Mouse (Mus musculus): ENCODE results near the gene Klhl36.

Klhl36 gene

DNA sequence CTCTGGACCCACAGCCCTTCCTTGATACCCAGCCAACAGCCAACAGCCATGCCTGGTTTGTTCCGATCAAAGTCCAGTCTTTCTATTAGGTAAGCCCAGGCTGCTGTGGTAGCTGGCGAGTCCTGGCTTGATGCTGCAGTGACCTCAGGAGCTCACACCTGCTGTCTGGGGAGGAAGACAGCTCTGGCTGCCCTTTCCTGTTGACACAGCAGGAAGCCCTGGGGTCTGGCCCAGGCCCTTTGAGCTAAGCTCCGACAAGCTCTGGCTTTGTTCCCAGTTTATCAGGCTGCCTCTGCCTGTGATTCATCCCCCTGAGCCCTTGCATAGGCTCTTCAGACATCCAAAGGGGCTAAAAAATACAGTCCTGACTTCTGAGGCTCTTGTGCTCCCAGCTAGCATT is 23.5 kb downstream of the Klhl36 start:
- no peak for DNase-seq (ENCODE audit: low spot score)

DNA sequence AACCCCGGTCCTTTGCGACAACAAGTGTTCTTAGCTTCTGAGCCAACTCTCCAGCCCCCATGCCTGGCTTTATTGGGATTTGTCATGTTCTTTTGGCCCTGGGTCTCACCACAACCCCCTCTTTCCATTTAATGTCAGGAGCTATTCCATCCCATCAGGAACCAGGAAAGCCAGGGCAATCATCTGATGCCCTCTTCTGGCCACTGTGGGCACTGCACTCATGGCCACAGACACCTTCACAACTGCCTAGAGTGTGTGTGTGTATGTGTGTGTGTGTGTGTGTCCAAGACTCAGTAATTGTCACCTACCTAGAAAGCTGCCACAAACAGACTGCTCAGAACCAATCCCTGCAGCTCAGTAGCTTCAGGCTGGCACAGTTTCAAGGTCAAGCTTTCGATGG is 25.1 kb downstream of the Klhl36 start:
- peak; percentile 37 for DNase-seq (ENCODE audit: low spot score)

DNA sequence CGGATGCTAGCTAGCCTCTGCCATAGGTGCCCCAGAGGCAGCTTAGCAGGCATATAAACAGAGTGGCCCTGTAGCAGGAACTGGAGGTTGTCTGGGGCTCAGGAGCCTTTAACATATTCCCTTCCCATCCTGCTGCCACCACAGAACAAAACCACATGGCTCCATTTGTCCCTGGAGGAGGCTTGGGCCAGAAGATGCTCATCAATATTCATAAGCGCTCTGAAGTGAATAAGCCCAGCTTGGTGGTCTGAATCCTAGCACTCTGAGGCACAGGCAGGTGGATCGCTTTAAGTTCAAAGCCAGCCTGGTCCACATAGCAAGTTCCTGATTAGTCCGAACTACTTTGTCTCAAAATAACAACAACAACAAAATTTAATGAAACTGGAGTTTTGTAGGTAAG is 25.9 kb downstream of the Klhl36 start:
- DNase-seq (ENCODE audit: low spot score), result no peak

DNA sequence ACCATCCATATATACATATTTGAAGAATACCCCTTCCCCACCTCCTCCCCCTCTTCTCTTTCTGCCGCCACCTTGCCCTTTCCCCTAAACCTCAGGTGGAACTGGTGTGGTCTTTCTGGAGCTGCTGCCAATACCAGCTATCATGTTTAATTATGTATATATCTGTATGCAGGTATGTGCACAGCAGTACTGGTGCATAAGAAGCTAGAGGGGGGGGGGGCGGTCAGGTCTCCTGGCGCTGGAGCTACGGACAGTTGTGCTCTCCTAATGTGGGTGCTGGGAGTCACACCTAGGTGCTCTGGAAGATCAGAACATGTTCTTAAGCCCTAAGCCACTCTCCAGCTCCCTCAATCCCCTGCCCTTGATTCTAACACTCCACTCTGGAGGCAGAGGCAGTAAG is 35.0 kb downstream of the Klhl36 start:
- no peak for DNase-seq (ENCODE audit: low spot score)

DNA sequence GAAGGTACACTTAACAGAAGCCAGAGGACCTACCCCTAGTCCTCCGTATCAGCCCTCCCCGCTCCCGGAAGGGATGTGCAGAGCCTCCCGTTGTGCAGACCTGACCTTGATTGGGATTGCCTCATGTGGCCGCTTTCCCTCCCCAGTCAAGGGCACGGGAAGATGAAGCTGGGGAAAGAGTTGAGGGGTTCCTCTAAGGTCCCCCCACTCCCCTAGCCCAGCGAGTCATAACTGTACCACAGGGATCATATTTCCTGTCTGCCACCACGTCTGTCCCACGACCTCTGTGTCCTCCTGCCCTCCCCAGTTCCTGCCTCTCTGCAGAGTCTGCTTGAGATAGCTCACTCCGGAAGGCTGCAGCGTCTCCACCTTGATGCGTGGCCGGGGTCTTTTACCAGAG is 35.9 kb downstream of the Klhl36 start:
- no peak for DNase-seq (ENCODE audit: low spot score)

DNA sequence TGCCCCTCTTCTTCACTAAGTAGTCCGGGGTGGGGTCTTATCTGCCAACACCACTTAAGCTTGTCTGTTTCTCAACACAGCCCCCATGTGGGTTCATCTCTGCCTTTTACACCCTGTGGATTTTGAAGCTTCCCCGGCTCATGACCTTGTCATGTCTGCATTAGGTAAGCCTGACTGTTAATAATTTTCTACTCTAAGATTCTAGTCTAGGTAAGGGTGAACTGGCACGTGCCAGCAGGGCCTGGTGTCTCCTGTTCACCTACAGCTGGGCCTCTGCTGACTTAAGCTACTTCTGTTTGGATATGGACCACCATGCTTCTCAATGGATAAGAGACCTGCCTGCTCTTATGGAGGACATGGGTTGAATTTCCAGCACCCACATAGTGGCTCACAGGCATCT is 39.3 kb downstream of the Klhl36 start:
- no peak for DNase-seq (ENCODE audit: low spot score)

DNA sequence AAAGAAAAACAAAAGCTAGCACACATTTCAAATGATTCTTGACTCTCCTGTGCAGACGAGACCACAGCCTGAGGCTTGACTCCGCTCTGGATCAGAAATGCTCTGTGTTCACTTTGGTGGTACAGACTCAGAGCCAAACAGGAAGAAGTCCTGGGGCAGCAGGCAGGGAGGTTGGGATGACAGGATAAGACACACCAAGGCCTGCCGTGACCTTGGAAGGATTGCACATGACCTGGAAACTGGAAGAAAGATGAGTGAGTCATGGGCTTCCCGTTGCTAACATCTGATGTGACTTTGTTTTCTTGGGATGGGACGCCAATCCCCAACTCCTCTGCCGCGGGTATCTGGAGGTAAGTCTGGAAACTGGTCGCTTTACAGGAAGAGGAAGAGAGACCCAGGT is 39.9 kb downstream of the Klhl36 start:
- DNase-seq (ENCODE audit: low spot score), result no peak

DNA sequence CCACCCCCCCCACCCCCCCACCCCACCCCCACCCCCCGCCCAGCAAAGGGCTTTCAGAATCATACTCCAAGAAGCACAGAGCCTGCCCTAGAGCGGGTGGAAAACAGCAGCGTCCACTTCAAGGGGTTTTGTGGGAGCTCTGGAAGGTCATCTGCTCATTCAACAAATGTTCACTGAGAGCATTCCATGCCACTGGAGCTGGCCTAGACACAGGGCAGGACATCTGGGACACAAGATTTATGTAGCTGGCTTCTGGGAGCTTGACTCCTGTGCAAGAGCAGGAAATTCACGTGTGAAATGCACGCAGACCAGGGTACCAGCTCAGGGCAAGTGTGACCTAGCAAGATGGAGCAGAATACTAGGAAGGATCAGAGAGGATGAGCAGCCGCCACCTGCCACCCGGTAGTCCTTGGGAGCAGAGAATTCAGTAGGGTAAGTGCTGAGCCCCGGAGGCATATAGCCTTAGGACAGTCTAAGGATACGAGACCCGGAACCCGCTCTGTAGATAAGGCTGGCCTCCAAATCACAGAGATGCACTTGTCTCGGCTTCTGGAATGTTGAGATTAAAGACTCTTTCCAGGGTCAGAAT is 42.4 kb downstream of the Klhl36 start:
- DNase-seq (ENCODE audit: low spot score), result no peak

DNA sequence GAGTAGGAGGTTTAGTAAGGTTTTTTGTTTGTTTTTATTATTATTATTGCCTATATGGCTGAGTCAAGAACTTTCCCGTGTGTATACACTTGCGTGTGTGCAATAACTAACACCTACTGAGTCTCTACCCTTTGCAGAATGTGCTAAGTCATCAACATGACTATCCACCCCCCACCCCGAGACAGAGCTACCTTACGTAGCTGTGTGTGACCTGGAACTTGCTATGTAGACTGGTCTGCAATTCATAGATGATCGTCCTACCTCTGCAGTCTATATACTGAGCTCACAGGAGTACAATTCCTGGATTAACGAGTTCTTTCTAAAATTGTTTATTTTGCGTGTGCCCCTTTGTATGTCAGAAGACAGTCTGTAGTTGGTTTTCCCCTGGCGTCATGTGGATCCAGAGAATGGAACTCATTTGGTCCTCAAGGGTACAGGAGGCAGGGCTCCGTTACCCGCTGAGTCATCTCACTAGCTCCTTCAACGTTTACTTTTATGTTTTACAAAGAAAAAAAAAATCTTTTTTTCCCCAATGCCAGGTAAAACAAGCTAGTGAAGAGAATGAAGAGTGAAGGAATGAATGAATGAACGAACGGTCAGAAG is 48.0 kb downstream of the Klhl36 start, which contains the start of gene Usp10:
Gene Usp10, plus strand, starts transcription at position 417 of the 603 bp plus-strand sequence.
- no peak for DNase-seq (ENCODE audit: low spot score)

DNA sequence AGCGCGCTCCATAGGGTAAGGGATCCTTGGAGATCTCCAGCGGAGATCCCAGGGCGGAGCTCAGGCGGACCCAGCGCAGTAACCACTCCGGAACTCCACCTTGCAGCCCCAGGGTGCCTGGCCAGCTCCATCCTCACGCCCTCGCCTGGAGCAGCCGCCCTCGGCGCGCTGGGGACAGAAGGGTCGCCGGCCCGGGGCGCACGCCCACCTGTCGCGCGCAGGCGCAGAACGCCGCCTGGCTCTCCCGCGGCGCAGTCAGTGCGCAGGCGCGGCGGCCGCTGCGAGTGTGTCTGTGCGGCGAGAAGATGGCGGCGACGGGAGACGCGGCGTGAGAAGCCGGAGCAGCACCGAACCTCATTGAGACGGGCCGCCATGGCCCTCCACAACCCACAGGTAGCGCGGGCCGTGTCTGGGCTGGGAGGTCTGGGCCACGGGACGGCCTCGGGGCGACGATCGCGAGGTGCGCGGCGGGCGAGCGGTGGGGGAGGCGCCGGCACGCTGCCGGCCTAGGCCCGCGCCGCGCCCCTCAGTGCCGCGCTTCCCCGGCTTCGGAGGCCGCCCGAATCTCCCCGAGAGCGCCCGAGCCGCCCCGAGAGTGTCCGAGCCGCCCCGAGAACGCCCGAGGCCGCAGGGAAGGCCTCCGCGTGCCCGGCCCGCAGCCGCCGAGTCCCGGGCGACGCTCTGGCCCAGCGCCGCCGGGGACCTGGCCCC is 48.6 kb downstream of the Klhl36 start, which contains the start of gene Gm20388:
Gene Gm20388, plus strand, starts transcription at position 295 of the 711 bp plus-strand sequence.
- peak; percentile 89 for DNase-seq (ENCODE audit: low spot score)

DNA sequence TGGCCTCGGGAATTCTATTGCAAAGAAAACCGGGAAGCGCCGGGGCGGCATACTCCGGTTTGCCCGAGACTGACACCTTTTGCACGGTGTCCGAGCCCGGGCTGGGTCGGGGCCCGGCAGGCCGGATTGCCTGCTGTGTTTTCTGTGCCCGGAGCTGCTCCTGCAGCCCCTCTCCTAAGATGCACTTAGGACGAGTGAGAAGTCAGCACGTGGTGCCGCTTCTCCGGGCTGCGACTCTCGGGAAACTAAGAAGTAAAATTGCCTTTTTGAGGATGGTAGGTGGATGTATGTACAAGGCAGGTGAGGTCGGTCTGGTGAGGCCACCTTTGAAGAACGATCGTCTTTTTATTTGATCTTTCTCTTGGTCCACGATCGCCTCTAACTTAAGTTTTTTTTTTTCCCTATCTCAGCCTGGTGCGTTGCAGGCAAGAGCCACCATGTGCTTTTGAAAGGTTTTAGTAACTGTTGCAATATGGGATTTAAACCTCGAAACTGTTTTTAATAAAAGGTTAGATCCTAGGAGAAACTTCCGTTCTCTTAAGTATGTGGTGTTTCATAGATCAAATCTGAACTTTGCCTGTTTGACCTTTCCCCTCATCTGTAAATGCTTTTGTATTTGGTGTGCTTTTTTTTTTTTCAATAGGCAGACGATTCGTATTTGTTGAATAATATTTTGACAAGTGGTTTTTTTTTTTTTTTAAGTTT is 49.3 kb downstream of the Klhl36 start:
- no peak for DNase-seq (ENCODE audit: low spot score)

DNA sequence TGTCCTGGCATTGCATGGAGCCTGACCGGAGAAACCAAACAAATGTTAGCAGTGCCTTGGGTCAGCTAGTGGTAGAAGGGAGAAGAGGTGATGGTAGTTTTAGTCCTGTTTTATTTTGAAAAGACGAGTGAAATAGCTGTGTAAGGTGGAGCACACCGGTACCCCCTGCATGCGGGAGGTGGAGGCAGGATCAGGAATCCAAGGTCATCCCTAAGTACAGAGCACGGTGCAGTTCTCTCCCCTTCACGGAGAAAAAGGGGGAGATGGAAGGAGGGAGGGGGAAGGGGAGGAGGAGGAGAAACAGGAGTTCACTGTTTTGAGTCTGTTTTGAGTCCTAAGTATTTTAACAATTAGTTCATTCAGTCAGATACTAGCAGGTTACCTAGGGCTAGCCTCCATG is 50.6 kb downstream of the Klhl36 start:
- DNase-seq (ENCODE audit: low spot score), result no peak

DNA sequence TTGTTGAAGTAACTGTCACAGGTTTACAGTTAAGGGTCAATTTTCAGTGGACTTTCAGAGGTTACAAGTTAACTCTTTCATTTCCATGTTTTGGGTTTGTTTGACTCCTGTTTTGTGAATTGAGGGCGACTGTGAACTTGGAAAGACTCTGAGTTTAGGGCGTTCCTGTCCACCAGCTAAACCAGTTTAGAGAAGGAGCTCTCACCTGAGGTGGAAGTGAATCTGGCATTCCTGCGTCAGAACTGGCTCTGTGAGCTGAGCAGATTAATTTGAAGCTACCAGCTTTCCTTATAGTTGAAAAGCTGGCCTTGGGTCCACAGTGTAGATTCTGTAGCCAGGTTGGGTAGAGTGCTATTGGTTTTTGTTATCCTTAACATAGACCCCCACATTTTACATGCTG is 51.1 kb downstream of the Klhl36 start:
- no peak for DNase-seq (ENCODE audit: low spot score)

DNA sequence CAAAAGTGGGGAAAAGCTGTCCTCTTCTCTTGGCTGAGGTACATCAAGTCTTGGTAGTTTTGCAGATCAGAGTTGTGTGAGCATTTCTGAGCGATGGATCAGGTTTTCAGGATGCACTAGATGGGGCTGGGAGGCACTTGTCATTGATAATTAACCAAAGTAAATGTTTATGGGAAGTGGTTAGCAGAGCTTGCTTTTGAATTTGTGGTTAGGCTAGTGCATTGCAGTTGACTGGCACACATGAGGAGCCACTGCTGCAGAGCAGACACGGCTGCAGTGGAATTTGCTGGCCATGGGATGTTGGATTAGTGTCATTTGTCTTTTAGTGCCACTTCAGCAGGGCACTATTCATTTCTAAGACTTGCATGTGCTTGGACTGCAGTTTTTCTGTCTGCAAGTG is 52.1 kb downstream of the Klhl36 start:
- DNase-seq (ENCODE audit: low spot score), result no peak

DNA sequence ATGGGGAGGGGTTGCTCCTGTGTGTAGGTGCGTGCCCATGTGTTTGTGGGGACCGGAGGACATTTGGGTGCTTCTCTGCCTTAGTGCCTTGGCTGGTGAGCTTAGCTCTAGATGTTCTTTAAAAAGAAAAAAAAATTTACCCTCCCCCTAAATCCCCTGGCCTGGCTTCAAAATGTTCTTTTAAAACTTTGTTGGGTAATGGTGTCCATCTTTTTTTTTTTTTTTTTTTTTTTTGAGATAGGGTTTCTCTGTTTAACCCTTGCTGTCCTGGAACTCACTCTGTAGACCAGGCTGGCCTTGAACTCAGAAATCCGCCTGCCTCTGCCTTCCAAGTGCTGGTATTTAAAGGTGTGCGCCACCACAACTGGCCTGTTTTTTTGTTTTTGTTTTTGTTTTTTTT is 53.2 kb downstream of the Klhl36 start:
- no peak for DNase-seq (ENCODE audit: low spot score)

DNA sequence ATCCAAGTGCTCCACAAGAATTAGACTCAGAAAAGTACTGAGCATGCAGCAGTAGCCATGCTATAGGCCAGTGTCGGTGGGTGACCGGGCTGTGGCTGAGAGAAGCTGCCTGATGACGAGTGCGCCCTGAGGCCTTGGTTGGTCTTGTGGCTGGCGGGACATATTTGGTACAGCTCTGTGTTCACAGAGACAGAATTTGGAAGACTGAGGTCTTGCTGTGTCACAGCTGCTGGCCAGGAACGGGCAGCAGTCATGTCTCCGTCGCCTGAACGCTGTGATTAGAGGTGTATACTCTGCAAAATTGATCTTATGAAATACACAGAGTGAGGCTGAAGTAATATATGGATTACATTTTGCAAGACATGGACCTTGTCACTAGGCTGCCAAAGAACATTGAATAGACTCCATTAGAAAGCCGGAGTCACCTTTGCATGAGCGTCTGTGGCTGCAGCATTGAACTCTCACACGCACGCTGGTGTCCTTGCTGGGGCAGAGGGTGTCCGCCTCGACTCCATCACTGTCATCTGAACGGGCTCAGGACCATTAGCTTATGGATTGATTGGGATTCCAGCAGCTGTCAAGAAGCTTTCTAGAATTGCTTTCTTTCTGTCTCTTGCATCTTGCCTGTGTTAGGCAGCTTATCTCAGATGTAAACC is 54.3 kb downstream of the Klhl36 start:
- no peak for DNase-seq (ENCODE audit: low spot score)

DNA sequence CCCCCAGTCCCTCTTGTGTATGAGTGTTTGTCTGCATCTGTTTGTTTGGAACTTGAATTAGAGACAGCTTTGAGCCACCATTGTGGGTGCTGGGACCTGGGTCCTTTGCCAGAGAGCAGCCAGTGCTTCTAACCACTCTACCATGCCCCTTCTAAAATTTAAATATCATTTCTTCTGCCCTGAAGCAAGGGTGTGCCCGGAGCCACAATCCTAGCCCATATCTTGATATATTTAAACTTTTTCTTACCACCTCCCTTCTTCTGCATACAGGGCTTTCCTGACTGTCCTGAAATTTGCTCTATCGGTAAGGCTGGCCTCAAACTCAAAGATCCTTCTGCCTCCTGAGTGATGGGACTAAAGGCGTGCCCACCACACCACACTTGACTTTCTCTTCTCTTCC is 55.3 kb downstream of the Klhl36 start:
- no peak for DNase-seq (ENCODE audit: low spot score)

DNA sequence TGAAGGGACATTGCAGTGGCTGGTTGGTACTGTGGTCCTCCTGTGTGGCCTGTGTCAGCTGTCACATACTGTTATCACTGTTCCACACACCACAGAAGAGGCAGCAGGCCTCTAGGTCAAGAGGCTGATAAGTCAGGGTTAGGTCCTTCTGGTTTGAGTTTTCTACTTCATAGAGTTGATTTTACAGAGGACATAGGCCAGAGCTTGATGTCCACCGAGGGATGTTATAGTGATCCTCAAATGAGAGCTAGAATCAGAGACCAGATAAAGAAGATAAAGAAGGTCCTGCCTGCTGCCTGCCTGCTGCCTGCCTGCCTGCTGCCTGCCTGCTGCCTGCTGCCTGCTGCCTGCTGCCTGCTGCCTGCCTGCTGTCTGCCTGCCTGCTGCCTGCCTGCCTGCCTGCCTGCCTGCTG is 56.1 kb downstream of the Klhl36 start:
- DNase-seq (ENCODE audit: low spot score), result peak; percentile 55

DNA sequence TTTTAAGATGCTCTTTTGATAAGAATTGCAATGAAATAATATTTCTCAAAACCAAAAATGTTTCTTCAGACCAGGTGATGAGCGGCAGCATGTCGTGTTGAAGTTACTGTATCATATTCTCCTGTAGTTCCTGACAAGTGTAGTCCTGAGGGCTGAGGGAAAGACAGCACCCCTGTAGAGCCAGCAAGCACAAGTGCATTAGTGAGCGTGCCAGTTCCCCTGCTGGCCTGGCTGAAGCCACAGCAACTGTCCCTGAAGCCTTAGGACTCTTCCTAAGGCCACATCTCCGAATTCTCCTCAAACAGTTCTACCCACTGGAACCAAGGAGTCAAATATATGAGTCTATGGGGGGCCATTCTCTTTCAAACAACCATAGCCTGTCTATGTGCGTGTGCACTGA is 61.2 kb downstream of the Klhl36 start:
- DNase-seq (ENCODE audit: low spot score), result no peak

DNA sequence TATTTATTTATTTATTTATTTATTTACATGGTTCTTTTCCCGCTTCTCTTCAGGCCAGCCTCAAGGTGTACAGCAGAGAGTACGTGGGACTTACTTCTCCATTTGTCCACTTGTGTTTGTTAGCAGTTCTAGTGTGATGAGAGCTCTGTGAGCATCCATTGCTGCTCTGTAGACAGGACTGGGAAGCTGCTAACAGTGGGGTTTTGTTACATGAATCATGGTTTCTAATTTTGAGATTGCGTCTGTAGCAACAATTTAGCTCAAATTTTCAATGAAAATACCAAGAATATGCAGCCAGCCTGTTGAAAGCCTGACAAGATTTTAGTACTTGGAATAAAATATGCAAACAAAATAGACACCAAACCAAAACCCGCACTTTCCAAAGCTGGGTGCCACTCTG is 63.4 kb downstream of the Klhl36 start:
- DNase-seq (ENCODE audit: low spot score), result no peak

DNA sequence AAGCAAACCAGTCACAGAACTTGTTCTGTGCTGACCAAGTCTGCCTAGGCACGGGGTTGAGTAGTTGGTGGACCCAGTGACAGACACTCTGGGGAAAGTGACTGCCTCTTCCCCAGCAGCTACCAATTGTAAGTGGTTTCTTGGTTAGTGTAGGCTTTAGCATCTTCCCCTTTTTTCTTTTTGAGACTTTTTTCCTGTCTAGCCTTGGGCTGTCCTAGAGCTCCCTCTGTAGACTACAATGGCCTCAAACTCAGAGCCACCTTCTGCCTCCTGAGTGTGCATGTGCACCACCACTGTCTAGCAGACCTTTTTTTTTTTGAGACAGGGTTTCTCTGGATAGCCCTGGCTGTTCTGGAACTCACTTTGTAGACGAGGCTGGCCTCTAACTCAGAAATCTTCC is 64.4 kb downstream of the Klhl36 start:
- peak; percentile 30 for DNase-seq (ENCODE audit: low spot score)
